Mouse (Mus musculus) brain, embryonic 14.5 days (tissue): Measurements from ENCODE around the gene H6pd. TPM values are rescaled to one million over a fixed set of nuclear protein-coding genes. Genes with fewer than 3 reads are reported as not detected.

Experiments
- DNase-seq: peaks from one replicate; pipeline ENCODE4 v3.0.0-alpha.2; 2011; ENCODE audit warnings: low read depth
- CTCF ChIP-seq: fragments of 200-500 bp; IDR thresholded peaks from 2 replicates; pipeline ENCODE4 v1.5.1; 2012; ENCODE audit warnings: inconsistent platforms, mild to moderate bottlenecking, moderate library complexity, borderline replicate concordance; ENCODE audit not compliant: insufficient read depth, insufficient read length; ENCODE audit errors: extremely low read depth
- POLR2A ChIP-seq: fragments of 200-500 bp; IDR thresholded peaks from 2 replicates; pipeline ENCODE4 v1.6.1; 2012; ENCODE audit warnings: mild to moderate bottlenecking, inconsistent platforms, borderline replicate concordance; ENCODE audit not compliant: poor library complexity, insufficient read depth, insufficient read length, severe bottlenecking; ENCODE audit errors: extremely low read depth
- polyA plus RNA-seq: library from polyadenylated mRNA; depleted of rRNA; stranded (reverse); fragments of >200 nt; gene quantifications from 2 replicates; pipeline ENCODE4 v1.2.3, GENCODE M21; 2012

The H6pd gene
- polyA plus RNA-seq, 1 experiment: 5.8 TPM

- DNase-seq: no peak
- no peak for TF ChIP-seq CTCF
- TF ChIP-seq POLR2A: no peak
Observed at GRCm38 (mm10) chr4:149992670-149993032, 16.2 kb downstream of the H6pd start.

- TF ChIP-seq CTCF (no peak), POLR2A (no peak)
- no peak for DNase-seq
Observed at GRCm38 (mm10) chr4:149991755-149992669, 16.8 kb downstream of the H6pd start.

- DNase-seq: peak; percentile 17
- no peak for TF ChIP-seq POLR2A
Observed at GRCm38 (mm10) chr4:149990954-149991633, 17.7 kb downstream of the H6pd start.

GRCm38 (mm10) chr4:149990212-149990953 lies 18.4 kb downstream of the H6pd start:
- TF ChIP-seq POLR2A (no peak), CTCF (no peak)
- DNase-seq: peak; percentile 89

GRCm38 (mm10) chr4:149988931-149989556 lies 19.8 kb downstream of the H6pd start:
- TF ChIP-seq CTCF (no peak), POLR2A (no peak)
- peak; percentile 94 for DNase-seq

- TF ChIP-seq POLR2A: no peak
- TF ChIP-seq CTCF: no peak
- no peak for DNase-seq
Observed at GRCm38 (mm10) chr4:149988301-149988700, 20.5 kb downstream of the H6pd start.

GRCm38 (mm10) chr4:149986671-149987417 lies 22.0 kb downstream of the H6pd start:
- no peak for DNase-seq
- TF ChIP-seq CTCF: no peak
- TF ChIP-seq POLR2A: no peak

- DNase-seq: no peak
- no peak for TF ChIP-seq CTCF
- no peak for TF ChIP-seq POLR2A
Observed at GRCm38 (mm10) chr4:149983921-149984645, 24.7 kb downstream of the H6pd start.

GRCm38 (mm10) chr4:149982154-149982553 lies 26.7 kb downstream of the H6pd start:
- no peak for DNase-seq
- TF ChIP-seq POLR2A: no peak
- no peak for TF ChIP-seq CTCF

GRCm38 (mm10) chr4:149979819-149980308 lies 29.0 kb downstream of the H6pd start:
- peak; percentile 90 for DNase-seq
- TF ChIP-seq CTCF (peak; percentile 96), POLR2A (no peak)
